Mouse (Mus musculus): ENCODE data around the gene Cap2.

The Cap2 gene

GRCm38 (mm10) chr13:46523235-46523634 lies 21.6 kb downstream of the Cap2 start:
- in situ Hi-C loops (cut with MboI; ENCODE audit: low pct_unique_long_range_greater_than_20kb in 1 of 2, low sequenced_read_pairs in 2 of 2, unreplicated experiment in 1 of 2): no loop called here

GRCm38 (mm10) chr13:46523712-46524111 lies 22.1 kb downstream of the Cap2 start:
- in situ Hi-C loops (cut with MboI; ENCODE audit: low pct_unique_long_range_greater_than_20kb in 1 of 2, low sequenced_read_pairs in 2 of 2, unreplicated experiment in 1 of 2): no loop called here

GRCm38 (mm10) chr13:46525295-46526255 lies 23.9 kb downstream of the Cap2 start:
- in situ Hi-C loops (cut with MboI; ENCODE audit: low pct_unique_long_range_greater_than_20kb in 1 of 2, low sequenced_read_pairs in 2 of 2, unreplicated experiment in 1 of 2): no loop called here

DNA sequence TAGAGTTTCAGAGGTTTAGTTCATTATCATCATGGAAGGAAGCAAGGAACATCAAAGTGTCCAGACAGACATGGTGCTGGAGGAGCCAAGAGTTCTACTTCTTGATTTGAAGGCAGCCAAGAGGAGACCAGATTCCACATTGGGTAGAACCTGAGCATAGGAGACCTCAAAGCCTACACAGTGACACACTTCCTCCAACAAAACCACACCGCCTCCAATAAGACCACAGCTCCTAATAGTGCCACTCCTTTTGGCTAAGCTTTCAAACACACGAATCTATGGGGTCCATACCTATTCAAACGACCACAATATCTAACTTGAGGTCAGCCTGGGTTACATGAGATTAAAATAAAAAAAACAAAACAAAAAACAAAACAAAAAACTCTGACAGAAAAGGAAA lies 25.0 kb downstream of the Cap2 start:
- in situ Hi-C loops (cut with MboI; ENCODE audit: low pct_unique_long_range_greater_than_20kb in 1 of 2, low sequenced_read_pairs in 2 of 2, unreplicated experiment in 1 of 2): no loop called here

- in situ Hi-C loops (cut with MboI; ENCODE audit: low pct_unique_long_range_greater_than_20kb in 1 of 2, low sequenced_read_pairs in 2 of 2, unreplicated experiment in 1 of 2): no loop called here
Measured at GRCm38 (mm10) chr13:46527340-46527739, 25.7 kb downstream of the Cap2 start.

DNA sequence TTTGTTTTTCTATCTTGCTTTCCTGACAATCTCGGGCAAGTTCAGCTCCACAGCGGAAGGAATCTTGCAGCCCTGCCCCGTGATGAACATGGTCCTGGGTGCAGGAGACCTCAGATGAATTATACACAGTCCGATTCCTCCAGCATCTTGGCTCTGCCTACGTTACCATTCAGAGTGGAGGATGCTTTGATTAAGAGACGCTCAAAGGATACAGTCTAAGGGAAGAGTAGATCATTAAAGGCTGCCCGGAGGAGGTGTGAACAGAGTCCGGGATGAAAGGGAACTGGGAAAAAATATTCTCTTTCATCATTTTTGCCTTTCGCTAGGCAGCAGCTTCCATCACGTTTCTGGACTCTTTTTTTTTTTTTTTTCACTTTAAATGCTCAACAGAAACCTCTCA lies 27.4 kb downstream of the Cap2 start:
- in situ Hi-C loops (cut with MboI; ENCODE audit: low pct_unique_long_range_greater_than_20kb in 1 of 2, low sequenced_read_pairs in 2 of 2, unreplicated experiment in 1 of 2): no loop called here

- in situ Hi-C loops (cut with MboI; ENCODE audit: low pct_unique_long_range_greater_than_20kb in 1 of 2, low sequenced_read_pairs in 2 of 2, unreplicated experiment in 1 of 2): no loop called here
Measured at GRCm38 (mm10) chr13:46530546-46530945, 28.9 kb downstream of the Cap2 start.

- in situ Hi-C loops (cut with MboI; ENCODE audit: low pct_unique_long_range_greater_than_20kb in 1 of 2, low sequenced_read_pairs in 2 of 2, unreplicated experiment in 1 of 2): no loop called here
Measured at GRCm38 (mm10) chr13:46531676-46532075, 30.0 kb downstream of the Cap2 start.

- in situ Hi-C loops (cut with MboI; ENCODE audit: low pct_unique_long_range_greater_than_20kb in 1 of 2, low sequenced_read_pairs in 2 of 2, unreplicated experiment in 1 of 2): no loop called here
Measured at GRCm38 (mm10) chr13:46532276-46532675, 30.6 kb downstream of the Cap2 start.

DNA sequence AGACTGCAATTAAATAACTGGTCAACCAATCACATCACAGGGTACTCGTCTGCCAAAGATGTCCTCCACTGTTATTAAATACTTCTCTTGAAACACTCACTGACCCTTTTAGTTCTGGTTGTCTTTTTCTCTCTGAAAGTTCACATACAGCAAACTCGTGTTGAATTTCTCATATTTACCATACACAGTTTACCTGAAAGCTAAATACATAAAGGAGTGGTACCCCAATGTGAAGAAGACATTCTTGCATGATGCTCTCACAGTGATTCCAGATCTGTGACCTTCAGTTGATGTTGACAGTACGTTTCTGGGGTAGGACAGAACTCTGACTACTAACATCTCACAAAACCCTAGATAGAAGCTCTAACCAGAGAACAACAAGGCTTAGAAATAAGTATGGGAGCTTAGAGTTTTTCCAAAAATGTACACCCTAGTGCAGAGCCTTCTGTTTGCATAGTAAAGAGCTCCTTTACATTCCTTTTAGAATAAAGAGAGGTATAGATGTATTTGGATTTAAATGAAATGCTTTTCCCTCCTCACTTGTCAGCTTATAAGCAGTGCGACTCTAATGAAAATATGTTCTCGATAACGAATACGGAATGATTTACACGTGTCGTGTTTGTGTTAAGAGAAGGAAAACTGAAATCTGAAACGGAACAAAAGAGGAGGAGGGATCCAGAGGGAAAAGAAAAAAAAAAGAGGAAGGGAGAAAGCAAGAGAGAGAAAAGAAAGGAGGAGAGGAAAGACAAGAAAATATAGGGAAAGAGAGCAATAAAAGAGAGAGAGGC lies 31.9 kb downstream of the Cap2 start:
- in situ Hi-C loops (cut with MboI; ENCODE audit: low pct_unique_long_range_greater_than_20kb in 1 of 2, low sequenced_read_pairs in 2 of 2, unreplicated experiment in 1 of 2): no loop called here

GRCm38 (mm10) chr13:46534171-46534968 lies 32.7 kb downstream of the Cap2 start:
- in situ Hi-C loops (cut with MboI; ENCODE audit: low pct_unique_long_range_greater_than_20kb in 1 of 2, low sequenced_read_pairs in 2 of 2, unreplicated experiment in 1 of 2): no loop called here

GRCm38 (mm10) chr13:46534969-46535785 lies 33.5 kb downstream of the Cap2 start:
- in situ Hi-C loops (cut with MboI; ENCODE audit: low pct_unique_long_range_greater_than_20kb in 1 of 2, low sequenced_read_pairs in 2 of 2, unreplicated experiment in 1 of 2): no loop called here

GRCm38 (mm10) chr13:46539284-46539683 lies 37.6 kb downstream of the Cap2 start:
- in situ Hi-C loops (cut with MboI; ENCODE audit: low pct_unique_long_range_greater_than_20kb in 1 of 2, low sequenced_read_pairs in 2 of 2, unreplicated experiment in 1 of 2): no loop called here

DNA sequence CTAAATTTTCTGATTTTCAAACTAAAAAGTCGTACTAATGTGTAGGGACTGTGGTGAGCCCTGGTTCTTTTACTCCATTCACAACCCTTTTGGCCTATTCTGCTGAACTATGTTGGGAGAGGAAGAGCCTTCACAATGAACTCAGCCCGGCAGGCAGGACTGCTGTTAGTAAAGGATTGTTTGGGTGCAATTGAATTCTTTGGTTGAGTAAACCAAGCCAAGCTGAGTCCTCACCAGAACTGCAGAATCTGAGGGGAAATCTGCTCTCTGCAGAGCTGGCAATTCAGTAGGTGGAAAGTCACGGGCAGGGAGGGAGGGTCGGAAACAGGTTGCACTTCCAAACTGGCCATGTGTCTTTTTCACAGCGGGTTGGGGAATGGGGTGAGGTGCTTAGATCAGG lies 39.3 kb downstream of the Cap2 start:
- in situ Hi-C loops (cut with MboI; ENCODE audit: low pct_unique_long_range_greater_than_20kb in 1 of 2, low sequenced_read_pairs in 2 of 2, unreplicated experiment in 1 of 2): no loop called here

DNA sequence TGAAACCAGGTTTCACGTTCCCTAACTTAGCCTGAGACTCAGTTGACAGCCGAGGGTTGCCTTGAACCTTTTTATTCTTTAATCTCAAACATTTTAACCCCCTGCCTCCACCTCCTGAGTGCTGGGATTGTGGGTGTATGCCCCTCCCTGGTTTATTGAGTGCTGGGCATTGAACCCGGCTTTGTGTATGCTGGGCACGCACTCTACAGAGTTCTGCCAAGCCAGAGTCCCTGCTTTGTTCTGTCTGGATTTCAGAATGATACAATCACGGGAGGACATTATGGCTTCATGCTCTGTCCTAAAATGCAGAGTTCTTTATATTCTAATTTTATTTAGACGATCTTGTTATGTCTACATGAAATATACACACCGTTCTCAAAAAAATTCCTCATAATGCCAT lies 41.1 kb downstream of the Cap2 start:
- in situ Hi-C loops (cut with MboI; ENCODE audit: low pct_unique_long_range_greater_than_20kb in 1 of 2, low sequenced_read_pairs in 2 of 2, unreplicated experiment in 1 of 2): no loop called here

GRCm38 (mm10) chr13:46544608-46545007 lies 43.0 kb downstream of the Cap2 start:
- in situ Hi-C loops (cut with MboI; ENCODE audit: low pct_unique_long_range_greater_than_20kb in 1 of 2, low sequenced_read_pairs in 2 of 2, unreplicated experiment in 1 of 2): no loop called here

DNA sequence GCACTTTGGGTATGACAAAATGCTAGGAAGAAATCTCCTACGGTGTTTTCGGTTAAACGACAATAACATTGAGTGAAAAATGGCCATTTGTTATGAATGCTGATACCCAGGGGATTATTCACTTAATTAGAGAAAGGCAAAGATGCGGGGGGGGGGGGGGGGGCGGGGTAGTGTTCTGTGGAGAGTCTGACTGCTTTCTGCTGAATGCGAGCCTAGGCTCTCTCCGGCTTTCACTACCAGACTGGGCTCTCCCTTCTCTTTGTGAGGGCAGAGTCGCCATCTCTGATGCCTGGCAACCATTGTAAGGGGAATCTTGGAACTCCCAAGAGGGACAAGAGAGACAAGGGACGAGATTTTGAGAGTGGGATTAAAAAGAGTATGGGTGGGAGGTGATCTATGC lies 43.4 kb downstream of the Cap2 start:
- in situ Hi-C loops (cut with MboI; ENCODE audit: low pct_unique_long_range_greater_than_20kb in 1 of 2, low sequenced_read_pairs in 2 of 2, unreplicated experiment in 1 of 2): no loop called here

DNA sequence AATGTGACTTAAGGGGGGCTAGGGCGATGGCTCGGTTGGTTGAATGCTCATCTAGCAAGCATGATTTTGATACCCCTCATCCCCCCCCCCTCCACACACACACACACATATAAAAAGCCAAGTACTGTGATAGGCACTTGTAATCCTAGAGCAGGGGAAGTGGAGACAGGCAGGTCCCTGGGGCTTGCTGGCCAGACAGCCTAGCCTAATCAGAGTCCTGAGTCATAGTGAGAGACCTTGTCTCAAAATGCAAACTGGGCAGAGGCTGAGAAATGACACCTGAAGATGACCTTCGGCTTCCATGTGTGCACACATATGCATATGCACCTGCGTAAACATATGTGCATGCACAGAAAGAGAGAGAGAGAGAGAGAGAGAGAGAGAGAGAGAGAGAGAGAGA lies 45.2 kb downstream of the Cap2 start:
- in situ Hi-C loops (cut with MboI; ENCODE audit: low pct_unique_long_range_greater_than_20kb in 1 of 2, low sequenced_read_pairs in 2 of 2, unreplicated experiment in 1 of 2): no loop called here
